Mouse (Mus musculus): ENCODE measurements around the gene Oxsm. TPM values are rescaled to one million over a fixed set of nuclear protein-coding genes. Genes with fewer than 3 reads are reported as not detected.

Oxsm gene
- 17.1 and 28.1 TPM in 2 replicates for total RNA-seq (2021)
- long read RNA-seq, partial matches to known transcripts: 3 of 15 reads
- long read RNA-seq, other reads (novel, unspliced or antisense): 7 of 15 reads

GRCm38 (mm10) chr14:16249171-16249874, at the start of gene Oxsm, which contains the start of gene Ngly1:
Gene Oxsm, minus strand, starts transcription at chr14:16249808.
Gene Ngly1, plus strand, starts transcription at chr14:16249280.
- DNase-seq: peak; percentile 94

GRCm38 (mm10) chr14:16296816-16297468, 47.3 kb upstream of the Oxsm start:
- DNase-seq: no peak

- no peak for DNase-seq
These were observed 44.3 kb upstream of the Oxsm start for GRCm38 (mm10) chr14:16293921-16294320.

GRCm38 (mm10) chr14:16293015-16293414, 43.4 kb upstream of the Oxsm start:
- no peak for DNase-seq

DNA sequence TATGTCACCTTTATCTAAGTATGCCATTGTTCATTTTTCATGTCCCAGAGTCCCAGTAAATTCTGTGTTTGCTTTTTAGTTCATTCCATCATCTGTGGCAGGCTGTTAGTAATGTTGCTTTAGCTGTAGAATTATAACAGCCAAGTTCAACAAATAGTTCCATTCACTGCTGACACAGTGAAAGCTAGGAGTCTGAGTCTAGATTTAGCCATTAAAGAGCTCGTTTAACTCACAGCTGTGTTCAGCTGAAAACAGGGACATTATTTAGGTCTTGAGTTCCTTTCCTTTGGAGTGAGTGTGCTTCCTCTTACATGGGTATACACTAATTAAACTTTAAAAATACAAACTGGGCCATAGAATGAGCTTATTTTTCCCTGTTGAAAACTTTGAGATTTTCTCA, 42.8 kb upstream of the Oxsm start:
- DNase-seq: no peak

- no peak for DNase-seq
These were observed 34.4 kb upstream of the Oxsm start for GRCm38 (mm10) chr14:16283966-16284365.

DNA sequence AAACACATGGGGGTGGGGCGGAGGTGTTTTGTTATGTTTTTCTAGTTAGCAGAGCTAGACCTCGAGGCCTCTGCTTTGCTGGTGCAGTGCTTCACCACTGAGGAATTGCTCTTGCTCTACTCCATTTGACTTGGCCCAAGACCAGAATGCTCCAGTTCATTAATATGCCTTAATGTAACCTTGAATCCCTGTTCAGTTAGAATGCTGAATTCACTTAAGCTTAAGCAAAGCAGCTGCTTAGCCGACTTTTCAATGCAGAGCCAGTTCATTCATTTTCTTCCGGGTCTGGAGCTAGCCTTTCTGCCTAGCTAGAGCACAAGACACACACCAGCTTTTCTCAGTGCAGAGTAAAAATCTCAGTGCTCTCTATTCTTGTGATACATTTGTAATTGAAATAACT, 29.6 kb upstream of the Oxsm start:
- no peak for DNase-seq

GRCm38 (mm10) chr14:16273677-16274076, 24.1 kb upstream of the Oxsm start:
- no peak for DNase-seq

DNA sequence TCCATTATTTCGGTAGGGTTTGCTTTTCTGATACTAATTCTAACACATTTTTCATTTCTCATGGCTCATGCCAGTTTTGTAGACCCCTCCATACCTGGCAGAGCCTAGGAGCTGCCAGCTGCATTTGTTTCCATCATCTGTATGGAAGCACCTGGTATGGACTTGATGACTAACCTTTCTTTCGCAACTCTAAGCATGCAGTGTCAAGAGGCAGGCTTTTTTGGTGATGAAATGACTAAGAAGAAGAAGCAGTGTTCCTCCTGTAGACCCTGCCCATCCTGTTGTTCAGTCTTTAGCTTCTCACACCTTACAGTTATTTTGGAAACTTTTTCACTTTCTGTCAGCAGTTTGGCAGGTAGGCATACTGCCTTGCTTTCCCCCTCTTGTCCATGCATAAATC, 20.2 kb upstream of the Oxsm start:
- no peak for DNase-seq

DNA sequence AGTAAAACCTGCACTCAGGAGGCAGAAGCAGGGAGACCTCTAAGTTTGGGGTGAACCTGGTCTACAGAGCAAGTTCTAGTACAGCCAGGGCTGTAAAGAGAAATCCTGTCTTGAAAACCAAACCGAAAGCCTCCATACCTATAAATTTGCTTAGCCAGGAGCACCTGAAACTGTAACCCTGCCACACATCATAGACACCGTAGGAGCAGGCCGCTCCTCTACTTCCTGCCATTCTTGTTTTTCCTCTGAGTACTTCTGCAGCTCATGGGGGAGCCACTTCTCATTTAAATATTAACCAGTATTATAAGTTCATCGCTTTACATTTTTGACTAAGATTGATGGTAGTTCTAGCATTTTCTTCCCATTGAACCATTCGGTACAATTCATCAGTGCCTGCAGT, 17.4 kb upstream of the Oxsm start:
- no peak for DNase-seq

DNA sequence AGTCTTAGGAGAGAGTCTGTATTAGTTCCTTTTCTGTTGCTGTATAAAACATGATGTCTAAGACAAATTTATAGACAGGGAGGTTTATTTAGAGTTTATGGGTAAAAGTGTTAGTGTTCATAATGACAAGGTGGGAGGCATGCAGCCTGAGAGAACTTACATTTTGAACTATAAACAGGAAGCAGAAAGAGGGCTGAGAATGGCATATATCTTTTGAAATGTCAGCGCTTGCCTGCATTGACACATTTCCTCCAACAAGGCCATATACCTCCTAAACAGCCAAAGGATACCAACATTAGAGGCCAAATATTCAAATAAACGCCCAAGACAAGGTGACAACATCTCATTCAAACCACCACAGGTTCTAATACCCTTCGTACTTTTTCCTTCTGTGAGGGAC, 12.3 kb upstream of the Oxsm start:
- no peak for DNase-seq

DNA sequence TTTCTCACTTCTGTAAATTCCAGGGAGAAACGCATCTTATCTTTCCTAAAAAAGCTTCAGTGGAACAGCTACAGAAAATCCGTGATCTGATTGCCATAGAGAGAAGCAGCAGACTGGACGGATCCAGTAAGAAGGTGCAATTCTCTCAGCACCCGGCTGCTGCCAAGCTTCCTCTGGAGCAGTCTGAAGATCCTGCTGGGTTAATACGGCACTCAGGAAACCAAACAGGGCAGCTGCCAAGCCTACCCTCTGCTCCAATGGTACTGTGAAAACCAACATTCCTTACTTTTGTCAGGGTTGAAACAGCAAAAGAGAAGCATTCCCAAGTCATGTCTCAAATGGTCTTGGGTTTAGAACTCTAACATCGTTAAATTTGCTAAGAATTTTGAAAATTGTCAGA, 10.9 kb upstream of the Oxsm start:
- no peak for DNase-seq

- DNase-seq: no peak
These were observed 6.6 kb upstream of the Oxsm start for GRCm38 (mm10) chr14:16256209-16256608.

- DNase-seq: no peak
These were observed 6.1 kb upstream of the Oxsm start for GRCm38 (mm10) chr14:16255745-16256144.

- DNase-seq: no peak
These were observed 491 bp upstream of the Oxsm start for GRCm38 (mm10) chr14:16250099-16250498.

GRCm38 (mm10) chr14:16248603-16249157, 928 bp downstream of the Oxsm start:
- no peak for DNase-seq

DNA sequence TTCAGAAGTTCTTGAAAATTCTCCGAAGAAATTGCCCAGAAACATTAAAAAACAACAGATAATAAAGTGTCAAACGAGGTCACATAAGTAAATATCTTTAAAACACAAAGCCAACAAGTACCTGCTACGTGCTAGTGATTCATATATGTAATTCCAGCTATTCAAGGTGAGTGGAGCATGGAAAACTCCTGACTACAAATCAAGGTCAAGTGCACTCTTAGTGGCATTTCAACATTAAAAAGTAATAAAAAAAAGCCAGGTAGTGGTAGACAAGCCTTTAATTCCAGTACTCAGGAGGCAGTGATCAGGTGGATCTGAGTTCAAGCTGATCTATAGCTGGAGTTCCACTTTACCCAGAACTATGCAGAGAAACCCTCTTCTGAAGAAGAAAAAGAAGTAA, 1.5 kb downstream of the Oxsm start:
- no peak for DNase-seq

DNA sequence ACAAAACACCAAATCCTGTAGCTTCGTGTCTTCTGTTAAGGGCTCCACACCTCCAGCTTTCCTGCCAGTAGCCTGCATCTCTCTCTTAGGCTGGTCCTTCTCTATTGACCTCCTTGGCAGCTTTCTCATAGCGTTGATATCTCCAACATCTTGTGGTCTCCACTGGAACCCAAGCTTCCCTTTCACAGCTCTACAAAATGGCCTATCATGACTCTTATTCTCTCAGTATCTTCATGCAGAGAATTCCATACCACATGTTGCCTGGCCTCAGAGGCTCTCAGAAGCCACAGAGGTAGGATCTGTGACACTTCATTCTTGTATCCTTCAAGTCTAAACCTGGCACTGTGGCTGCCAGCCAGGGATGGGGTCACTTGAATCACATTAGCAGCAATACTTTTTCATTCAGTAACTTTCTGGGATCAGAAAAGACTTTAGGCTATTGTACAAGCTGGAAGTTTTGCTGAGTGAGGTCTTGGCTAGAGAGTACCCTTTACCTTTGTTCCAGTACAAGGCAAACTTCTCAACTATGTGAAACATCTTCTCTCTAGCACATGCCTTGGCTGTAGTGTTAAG, 3.2 kb downstream of the Oxsm start:
- DNase-seq: no peak

DNA sequence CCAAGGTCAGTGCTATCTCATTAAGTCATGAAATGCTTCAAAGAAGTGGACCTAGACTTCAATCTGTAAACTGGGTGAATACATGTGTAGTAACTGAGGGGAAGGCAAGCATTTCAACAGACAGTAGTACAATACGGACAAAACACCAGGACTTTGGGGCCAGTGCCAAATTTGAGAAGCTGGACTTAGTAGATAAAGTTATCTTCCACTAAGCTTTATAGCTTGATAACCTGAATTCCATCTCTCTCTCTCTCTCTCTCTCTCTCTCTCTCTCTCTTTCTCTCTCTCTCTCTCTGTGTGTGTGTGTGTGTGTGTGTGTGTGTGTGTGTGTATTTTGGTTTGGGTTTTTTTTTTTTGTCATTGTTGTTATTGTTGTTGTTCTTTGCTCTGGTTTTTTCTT, 4.5 kb downstream of the Oxsm start:
- no peak for DNase-seq

DNA sequence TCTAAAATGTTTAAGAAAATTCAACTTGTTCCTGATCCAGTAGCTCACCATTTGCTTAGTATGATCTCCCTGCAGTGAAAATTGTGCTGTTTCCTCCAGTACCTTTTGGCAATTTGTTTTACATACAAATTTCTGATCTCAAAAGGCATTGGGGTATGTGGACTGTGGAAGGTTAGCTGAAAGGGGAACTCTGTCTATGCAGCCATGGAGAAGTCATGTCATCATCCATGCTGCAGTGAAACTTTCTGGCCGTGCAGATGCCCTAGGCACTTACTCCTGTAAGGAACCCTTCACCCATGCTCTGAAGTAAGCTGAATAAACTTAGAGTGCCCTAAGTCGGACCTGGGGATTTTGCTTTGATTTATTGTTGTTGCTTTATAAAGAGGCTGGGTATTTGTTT, 5.2 kb downstream of the Oxsm start:
- DNase-seq: no peak

- peak; percentile 9 for DNase-seq
These were observed 5.9 kb downstream of the Oxsm start for GRCm38 (mm10) chr14:16243603-16244209.

- peak; percentile 89 for DNase-seq
These were observed 6.5 kb downstream of the Oxsm start for GRCm38 (mm10) chr14:16242947-16243602.

Measured in adrenal gland, postnatal 25 days (tissue).